Mouse (Mus musculus): ENCODE measurements around the gene Pigyl. TPM values are rescaled to one million over a fixed set of nuclear protein-coding genes. Genes with fewer than 3 reads are reported as not detected.

Pigyl gene
- polyA plus RNA-seq (2015; fragmentation: Nextera tagmentation; extraction: Ambion mirVana): 99.2 and 106 TPM in 2 replicates

DNA sequence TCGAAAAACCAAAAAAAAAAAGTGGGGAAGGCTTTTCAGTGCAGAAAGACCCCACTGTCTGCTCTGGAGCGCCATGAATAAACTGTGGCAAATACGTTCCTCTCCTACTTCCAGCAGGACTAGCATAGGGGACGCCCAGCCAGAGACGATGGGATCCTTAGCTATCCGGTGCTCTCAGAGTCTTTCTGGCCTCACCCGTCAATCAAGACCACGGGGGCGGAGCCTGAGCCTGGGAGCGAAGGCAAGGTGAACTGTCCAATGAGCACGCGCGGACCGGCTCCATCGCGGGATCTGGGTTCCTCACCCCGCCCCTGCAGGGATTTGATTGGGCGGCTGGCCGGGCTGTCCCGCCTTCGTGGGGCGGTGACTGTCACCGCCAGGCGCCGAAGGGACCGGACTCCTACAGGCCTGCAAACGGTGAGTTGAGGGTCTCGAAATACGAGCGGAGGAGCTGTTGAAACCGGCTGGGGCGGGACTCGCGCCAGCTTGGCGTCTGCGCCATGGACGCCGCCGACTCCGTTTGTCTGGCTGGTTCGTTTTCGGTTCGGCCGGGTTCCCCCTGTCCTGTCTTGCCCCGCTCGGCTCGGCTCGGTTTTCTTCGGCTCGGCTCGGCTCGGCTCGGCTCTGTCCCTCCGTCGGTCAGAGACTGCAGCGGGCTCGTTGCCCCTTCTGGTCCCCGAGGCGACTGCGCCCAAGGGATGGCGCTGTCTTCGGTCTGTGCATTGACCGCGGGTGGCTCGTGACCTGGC lies at the start of gene Pigyl:
Gene Pigyl, plus strand, starts transcription at position 350 of the 749 bp plus-strand sequence.
- ATAC-seq (ENCODE audit: low FRiP score, low TSS enrichment) (peak; percentile 98), DNase-seq (ENCODE audit: low spot score) (peak; percentile 99)
- Histone ChIP-seq H3K4me3 (ENCODE audit: low read depth, low read length) (peak within 1 kb of the TSS; percentile 65), H3K27ac (replicated peaks) (peak within 1 kb of the TSS; percentile 93), H3K9me3 (ENCODE audit: control insufficient read depth, low read length) (no peaks in the 10 kb centered on the region), H3K4me1 (replicated peaks; ENCODE audit: control insufficient read depth, insufficient read depth) (0 out of 2 replicates have a peak, but pooled peaks cover 5% of the 10 kb centered on the region), H3K36me3 (ENCODE audit: control insufficient read depth, insufficient read depth, low read length) (no peaks in the 10 kb centered on the region), H3K9ac (ENCODE audit: low read length) (peak within 1 kb of the TSS; percentile 93), H3K4me2 (replicated peaks; ENCODE audit: low read depth) (peak within 1 kb of the TSS; percentile 72), H3K27me3 (ENCODE audit: control insufficient read depth, insufficient read depth, low read length) (no peaks in the 10 kb centered on the region)
- under 1% methylated on average over 65 of the region's 65 CpGs for WGBS
- peak; percentile 59 for TF ChIP-seq CTCF (IDR thresholded peaks at IDR 0.05; ENCODE audit: low read depth)
- TF ChIP-seq EP300 (optimal IDR thresholded peaks at IDR 0.05): no peak

- ATAC-seq (ENCODE audit: low FRiP score, low TSS enrichment): no peak
- peaks cover 10% of the 10 kb centered on the region; the same call in 1 of the 2 replicates for H3K36me3 ChIP-seq (ENCODE audit: control insufficient read depth, insufficient read depth, low read length)
- no peak for DNase-seq (ENCODE audit: low spot score)
- 85% methylated on average over 9 of the region's 9 CpGs for WGBS
- H3K27ac ChIP-seq (replicated peaks): no peak overlapping the region
- H3K4me1 ChIP-seq (replicated peaks; ENCODE audit: control insufficient read depth, insufficient read depth): no peaks in the 10 kb centered on the region
- H3K9ac ChIP-seq (ENCODE audit: low read length): no peak overlapping the region
- no peaks in the 10 kb centered on the region for H3K9me3 ChIP-seq (ENCODE audit: control insufficient read depth, low read length)
- no peaks in the 10 kb centered on the region for H3K27me3 ChIP-seq (ENCODE audit: control insufficient read depth, insufficient read depth, low read length)
- no peak overlapping the region for H3K4me3 ChIP-seq (ENCODE audit: low read depth, low read length)
- H3K4me2 ChIP-seq (replicated peaks; ENCODE audit: low read depth): no peak overlapping the region
- no peak for TF ChIP-seq EP300 (optimal IDR thresholded peaks at IDR 0.05)
- TF ChIP-seq CTCF (IDR thresholded peaks at IDR 0.05; ENCODE audit: low read depth): no peak
Observed at GRCm38 (mm10) chr9:22108194-22108593, 48.5 kb upstream of the Pigyl start.

- peak overlapping the region; percentile 88; the same call in 1 of the 2 replicates for H3K9ac ChIP-seq (ENCODE audit: low read length)
- WGBS: 79% methylated on average over 4 of the region's 4 CpGs
- no peak for DNase-seq (ENCODE audit: low spot score)
Observed at GRCm38 (mm10) chr9:22115635-22116034, 41.0 kb upstream of the Pigyl start.

GRCm38 (mm10) chr9:22116086-22116485 lies 40.6 kb upstream of the Pigyl start:
- no peaks in the 10 kb centered on the region for H3K27me3 ChIP-seq (ENCODE audit: control insufficient read depth, insufficient read depth, low read length)
- no peaks in the 10 kb centered on the region for H3K4me1 ChIP-seq (replicated peaks; ENCODE audit: control insufficient read depth, insufficient read depth)
- no peak for TF ChIP-seq CTCF (IDR thresholded peaks at IDR 0.05; ENCODE audit: low read depth)
- no peak for TF ChIP-seq EP300 (optimal IDR thresholded peaks at IDR 0.05)
- 0 out of 2 replicates have a peak overlapping the region, but pooled peaks have one; percentile 80 for H3K27ac ChIP-seq (replicated peaks)
- WGBS: 10% methylated on average over 15 of the region's 15 CpGs
- H3K4me2 ChIP-seq (replicated peaks; ENCODE audit: low read depth): peak overlapping the region; percentile 86
- H3K9me3 ChIP-seq (ENCODE audit: control insufficient read depth, low read length): no peaks in the 10 kb centered on the region
- peak; percentile 51 for DNase-seq (ENCODE audit: low spot score)
- no peak for ATAC-seq (ENCODE audit: low FRiP score, low TSS enrichment)
- H3K36me3 ChIP-seq (ENCODE audit: control insufficient read depth, insufficient read depth, low read length): peaks cover 6% of the 10 kb centered on the region; the same call in 1 of the 2 replicates
- peak overlapping the region; percentile 84 for H3K4me3 ChIP-seq (ENCODE audit: low read depth, low read length)
- H3K9ac ChIP-seq (ENCODE audit: low read length): peak overlapping the region; percentile 88

More at GRCm38 (mm10) chr9:22115635-22116034, 41.0 kb upstream of the Pigyl start:
- no peak for TF ChIP-seq EP300 (optimal IDR thresholded peaks at IDR 0.05)
- no peak for TF ChIP-seq CTCF (IDR thresholded peaks at IDR 0.05; ENCODE audit: low read depth)
- no peak for ATAC-seq (ENCODE audit: low FRiP score, low TSS enrichment)
- no peaks in the 10 kb centered on the region for H3K9me3 ChIP-seq (ENCODE audit: control insufficient read depth, low read length)
- H3K4me2 ChIP-seq (replicated peaks; ENCODE audit: low read depth): peak overlapping the region; percentile 86; the same call in 1 of the 2 replicates
- H3K27me3 ChIP-seq (ENCODE audit: control insufficient read depth, insufficient read depth, low read length): no peaks in the 10 kb centered on the region
- peaks cover 9% of the 10 kb centered on the region; the same call in 1 of the 2 replicates for H3K36me3 ChIP-seq (ENCODE audit: control insufficient read depth, insufficient read depth, low read length)
- no peaks in the 10 kb centered on the region for H3K4me1 ChIP-seq (replicated peaks; ENCODE audit: control insufficient read depth, insufficient read depth)
- no peak overlapping the region for H3K27ac ChIP-seq (replicated peaks)
- peak overlapping the region; percentile 84; the same call in 1 of the 2 replicates for H3K4me3 ChIP-seq (ENCODE audit: low read depth, low read length)

DNA sequence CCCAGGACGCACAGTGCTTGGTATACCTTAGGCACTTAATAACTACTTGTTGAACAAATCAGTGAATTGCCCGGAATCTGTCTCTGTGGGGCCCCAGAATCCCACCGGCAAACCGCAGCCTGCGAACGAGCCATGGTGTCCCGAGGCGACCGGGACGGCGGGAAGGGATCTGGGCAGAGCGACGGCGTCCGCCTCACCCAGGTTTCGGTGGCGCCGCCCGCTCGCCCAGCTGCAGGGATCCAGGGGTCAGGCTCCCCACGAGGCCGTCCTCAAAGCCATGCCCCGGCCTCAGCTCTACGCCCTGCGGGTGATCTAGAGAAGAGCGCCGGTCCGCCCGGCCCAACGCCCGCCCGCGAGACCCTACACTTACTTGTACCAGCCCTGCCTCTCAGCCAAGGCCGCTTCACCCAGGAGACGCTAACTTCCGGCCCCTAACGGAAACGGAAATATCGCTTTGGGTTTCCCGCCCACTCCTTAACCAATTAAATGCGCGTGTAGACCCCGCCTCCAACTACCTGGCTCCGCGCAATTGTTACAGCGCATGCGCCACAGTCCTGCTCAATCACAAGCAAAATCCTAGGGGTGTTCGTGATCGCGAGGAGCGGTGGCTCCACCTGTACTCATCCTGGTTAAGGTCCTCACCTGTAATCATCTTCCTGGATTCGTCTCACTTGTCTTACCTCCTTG lies 39.8 kb upstream of the Pigyl start, which contains the start of gene Elof1:
Gene Elof1, minus strand, starts transcription at position 433 of the 687 bp plus-strand sequence.
- peak; percentile 92 for ATAC-seq (ENCODE audit: low FRiP score, low TSS enrichment)
- H3K4me3 ChIP-seq (ENCODE audit: low read depth, low read length): peak within 1 kb of the TSS; percentile 84
- H3K4me1 ChIP-seq (replicated peaks; ENCODE audit: control insufficient read depth, insufficient read depth): no peaks in the 10 kb centered on the region
- H3K27ac ChIP-seq (replicated peaks): peak within 1 kb of the TSS; percentile 80
- TF ChIP-seq EP300 (optimal IDR thresholded peaks at IDR 0.05): no peak
- peak; percentile 1; the same call in 1 of the 2 replicates for TF ChIP-seq CTCF (IDR thresholded peaks at IDR 0.05; ENCODE audit: low read depth)
- peak within 1 kb of the TSS; percentile 88 for H3K9ac ChIP-seq (ENCODE audit: low read length)
- under 1% methylated on average over 51 of the region's 52 CpGs for WGBS
- peak within 1 kb of the TSS; percentile 86 for H3K4me2 ChIP-seq (replicated peaks; ENCODE audit: low read depth)
- H3K9me3 ChIP-seq (ENCODE audit: control insufficient read depth, low read length): no peaks in the 10 kb centered on the region
- no peaks in the 10 kb centered on the region for H3K27me3 ChIP-seq (ENCODE audit: control insufficient read depth, insufficient read depth, low read length)
- H3K36me3 ChIP-seq (ENCODE audit: control insufficient read depth, insufficient read depth, low read length): peaks cover 5% of the 10 kb centered on the region; the same call in 1 of the 2 replicates
- DNase-seq (ENCODE audit: low spot score): peak; percentile 94

Measured in stomach, postnatal 0 days (tissue).